Mouse (Mus musculus): ENCODE measurements at regions not wholly inside any gene's neighbourhood (a gene's known extent, or its start where the extent isn't known, plus 50 kb on each side); places are given as distances from the start of the nearest gene placed in this dataset.

GRCm38 (mm10) chr1:143132806-143133205 lies 507.7 kb upstream of the B3galt2 start:
- Histone ChIP-seq H3K27ac (ENCODE audit: low read depth) (no peak overlapping the region), H3K36me3 (replicated peaks; ENCODE audit: control insufficient read depth, insufficient read depth, low read length) (no peaks in the 10 kb centered on the region), H3K4me2 (ENCODE audit: low read depth, low read length) (no peak overlapping the region), H3K27me3 (ENCODE audit: control insufficient read depth, insufficient read depth, low read length) (no peaks in the 10 kb centered on the region), H3K4me3 (ENCODE audit: low read depth, low read length) (no peak overlapping the region), H3K9me3 (replicated peaks; ENCODE audit: control insufficient read depth, low read length) (0 out of 2 replicates have a peak, but pooled peaks cover 5% of the 10 kb centered on the region), H3K4me1 (ENCODE audit: control insufficient read depth, insufficient read depth) (no peaks in the 10 kb centered on the region), H3K9ac (replicated peaks; ENCODE audit: low read depth, low read length) (no peak overlapping the region)
- TF ChIP-seq CTCF (IDR thresholded peaks at IDR 0.05; ENCODE audit: low read depth), result no peak
- TF ChIP-seq EP300 (IDR thresholded peaks at IDR 0.05; ENCODE audit: low read depth), result no peak
- WGBS, result 51% methylated on average over 2 of the region's 2 CpGs
- no peak for ATAC-seq (ENCODE audit: insufficient read depth, low read depth)
- DNase-seq (ENCODE audit: low spot score), result no peak

- Histone ChIP-seq H3K9ac (replicated peaks; ENCODE audit: low read depth, low read length) (no peak overlapping the region), H3K4me1 (ENCODE audit: control insufficient read depth, insufficient read depth) (no peaks in the 10 kb centered on the region), H3K36me3 (replicated peaks; ENCODE audit: control insufficient read depth, insufficient read depth, low read length) (no peaks in the 10 kb centered on the region), H3K9me3 (replicated peaks; ENCODE audit: control insufficient read depth, low read length) (no peaks in the 10 kb centered on the region), H3K27ac (ENCODE audit: low read depth) (no peak overlapping the region), H3K4me3 (ENCODE audit: low read depth, low read length) (no peak overlapping the region), H3K4me2 (ENCODE audit: low read depth, low read length) (no peak overlapping the region), H3K27me3 (ENCODE audit: control insufficient read depth, insufficient read depth, low read length) (no peaks in the 10 kb centered on the region)
- WGBS, result 56% methylated on average over 4 of the region's 4 CpGs
- ATAC-seq (ENCODE audit: insufficient read depth, low read depth) (no peak), DNase-seq (ENCODE audit: low spot score) (no peak)
- TF ChIP-seq CTCF (IDR thresholded peaks at IDR 0.05; ENCODE audit: low read depth) (no peak), EP300 (IDR thresholded peaks at IDR 0.05; ENCODE audit: low read depth) (no peak)
Measured at GRCm38 (mm10) chr1:143145111-143145984, 495.1 kb upstream of the B3galt2 start.

GRCm38 (mm10) chr1:143171286-143171685 lies 469.2 kb upstream of the B3galt2 start:
- Histone ChIP-seq H3K4me2 (ENCODE audit: low read depth, low read length) (no peak overlapping the region), H3K9me3 (replicated peaks; ENCODE audit: control insufficient read depth, low read length) (no peaks in the 10 kb centered on the region), H3K36me3 (replicated peaks; ENCODE audit: control insufficient read depth, insufficient read depth, low read length) (no peaks in the 10 kb centered on the region), H3K9ac (replicated peaks; ENCODE audit: low read depth, low read length) (no peak overlapping the region), H3K27ac (ENCODE audit: low read depth) (no peak overlapping the region), H3K4me1 (ENCODE audit: control insufficient read depth, insufficient read depth) (peaks cover under 1% of the 10 kb centered on the region; the same call in 1 of the 2 replicates), H3K4me3 (ENCODE audit: low read depth, low read length) (no peak overlapping the region), H3K27me3 (ENCODE audit: control insufficient read depth, insufficient read depth, low read length) (no peaks in the 10 kb centered on the region)
- no peak for ATAC-seq (ENCODE audit: insufficient read depth, low read depth)
- 70% methylated on average over 9 of the region's 9 CpGs for WGBS
- TF ChIP-seq CTCF (IDR thresholded peaks at IDR 0.05; ENCODE audit: low read depth) (no peak), EP300 (IDR thresholded peaks at IDR 0.05; ENCODE audit: low read depth) (no peak)
- DNase-seq (ENCODE audit: low spot score), result no peak

GRCm38 (mm10) chr1:143173836-143174235 lies 466.6 kb upstream of the B3galt2 start:
- ATAC-seq (ENCODE audit: insufficient read depth, low read depth), result no peak
- Histone ChIP-seq H3K9me3 (replicated peaks; ENCODE audit: control insufficient read depth, low read length) (no peaks in the 10 kb centered on the region), H3K27me3 (ENCODE audit: control insufficient read depth, insufficient read depth, low read length) (no peaks in the 10 kb centered on the region), H3K9ac (replicated peaks; ENCODE audit: low read depth, low read length) (no peak overlapping the region), H3K4me2 (ENCODE audit: low read depth, low read length) (no peak overlapping the region), H3K27ac (ENCODE audit: low read depth) (no peak overlapping the region), H3K36me3 (replicated peaks; ENCODE audit: control insufficient read depth, insufficient read depth, low read length) (no peaks in the 10 kb centered on the region), H3K4me3 (ENCODE audit: low read depth, low read length) (no peak overlapping the region), H3K4me1 (ENCODE audit: control insufficient read depth, insufficient read depth) (peaks cover 12% of the 10 kb centered on the region; the same call in 1 of the 2 replicates)
- TF ChIP-seq EP300 (IDR thresholded peaks at IDR 0.05; ENCODE audit: low read depth) (no peak), CTCF (IDR thresholded peaks at IDR 0.05; ENCODE audit: low read depth) (no peak)
- DNase-seq (ENCODE audit: low spot score), result no peak
- 83% methylated on average over 2 of the region's 2 CpGs for WGBS

GRCm38 (mm10) chr1:143192167-143192793 lies 448.2 kb upstream of the B3galt2 start:
- H3K9ac ChIP-seq (replicated peaks; ENCODE audit: low read depth, low read length), result no peak overlapping the region
- H3K36me3 ChIP-seq (replicated peaks; ENCODE audit: control insufficient read depth, insufficient read depth, low read length), result no peaks in the 10 kb centered on the region
- WGBS, result 73% methylated on average over 3 of the region's 3 CpGs
- no peak overlapping the region for H3K4me2 ChIP-seq (ENCODE audit: low read depth, low read length)
- no peak overlapping the region for H3K27ac ChIP-seq (ENCODE audit: low read depth)
- H3K27me3 ChIP-seq (ENCODE audit: control insufficient read depth, insufficient read depth, low read length), result no peaks in the 10 kb centered on the region
- H3K4me3 ChIP-seq (ENCODE audit: low read depth, low read length), result no peak overlapping the region
- DNase-seq (ENCODE audit: low spot score) (no peak), ATAC-seq (ENCODE audit: insufficient read depth, low read depth) (no peak)
- no peaks in the 10 kb centered on the region for H3K4me1 ChIP-seq (ENCODE audit: control insufficient read depth, insufficient read depth)
- no peaks in the 10 kb centered on the region for H3K9me3 ChIP-seq (replicated peaks; ENCODE audit: control insufficient read depth, low read length)
- no peak for TF ChIP-seq CTCF (IDR thresholded peaks at IDR 0.05; ENCODE audit: low read depth)
